Mouse (Mus musculus): Measurements from ENCODE around the gene Vcl.

- TF ChIP-seq CTCF (IDR thresholded peaks at IDR 0.05; ENCODE audit: insufficient read depth, low read length) (no peak), POLR2A (IDR thresholded peaks at IDR 0.05; ENCODE audit: borderline replicate concordance, extremely low read depth, low read depth, low read length) (no peak)
These were observed 98.3 kb downstream of the Vcl start for GRCm38 (mm10) chr14:21027542-21027941.

Data from lung, adult 2 months (tissue).